Mouse (Mus musculus) thymus, postnatal 36 days (tissue): ENCODE measurements around the gene Lama2.

Experiments
- DNase-seq, 2 experiments: peaks; one replicate each; pipeline ENCODE4 v3.0.0; 2022; ENCODE audit warnings: mixed read lengths in 2 of 2

The Lama2 gene

DNA sequence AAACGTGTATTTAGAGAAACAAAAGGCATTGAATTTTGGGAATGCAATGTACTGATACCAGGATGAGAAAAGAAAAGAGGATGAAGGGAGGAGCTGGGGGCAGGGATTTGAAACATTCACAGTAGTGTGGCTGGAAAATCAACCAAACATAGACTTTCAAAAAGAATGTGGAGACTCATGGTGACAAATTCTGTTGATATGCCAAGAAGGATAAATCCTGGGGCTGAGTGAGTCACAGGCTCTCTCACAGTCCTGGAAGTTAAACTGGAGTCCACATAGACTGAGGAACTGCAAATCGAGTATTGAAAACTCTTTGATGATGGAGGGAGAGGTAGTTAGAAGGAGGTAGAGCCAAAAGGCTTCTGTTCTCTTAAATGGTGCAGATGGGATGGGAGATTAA, 445.3 kb downstream of the Lama2 start:
- DNase-seq: no peak

DNA sequence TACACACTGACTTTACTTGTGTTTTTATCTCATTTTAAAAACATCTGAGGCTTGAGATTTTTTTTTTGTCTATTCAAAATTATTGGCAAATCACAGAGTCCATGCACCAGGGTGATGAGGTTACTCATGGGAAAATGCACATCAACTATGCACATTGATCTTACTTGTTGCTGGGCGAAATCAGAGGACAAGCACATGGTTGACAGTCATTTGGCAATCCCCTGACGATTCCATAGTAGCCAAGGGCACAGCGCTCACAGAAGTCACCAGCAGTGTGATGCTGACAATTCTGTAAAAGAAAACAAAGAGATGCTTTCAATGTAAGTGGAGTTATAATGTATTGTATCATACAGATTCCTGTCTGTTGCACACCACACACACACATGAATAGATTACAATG, 454.8 kb downstream of the Lama2 start:
- DNase-seq: no peak

DNA sequence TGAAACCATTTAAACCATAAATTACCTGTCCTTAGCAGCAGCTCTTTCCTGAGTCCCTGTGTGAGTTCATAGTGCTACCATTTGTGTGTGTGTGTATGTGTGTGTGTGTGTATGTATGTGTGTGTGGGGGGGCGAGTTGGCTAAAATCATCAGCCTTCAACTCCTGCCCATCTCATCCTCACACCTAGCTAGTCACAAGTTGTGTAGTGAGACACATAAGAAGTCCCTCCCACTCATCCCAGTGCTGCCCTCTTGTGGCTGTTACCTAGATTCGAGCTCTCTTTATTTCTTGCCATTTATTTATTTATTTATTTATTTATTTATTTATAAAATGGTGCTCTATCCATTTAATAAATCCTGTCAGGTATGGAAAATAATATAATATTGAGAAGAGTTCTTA, 457.2 kb downstream of the Lama2 start:
- no peak for DNase-seq

DNA sequence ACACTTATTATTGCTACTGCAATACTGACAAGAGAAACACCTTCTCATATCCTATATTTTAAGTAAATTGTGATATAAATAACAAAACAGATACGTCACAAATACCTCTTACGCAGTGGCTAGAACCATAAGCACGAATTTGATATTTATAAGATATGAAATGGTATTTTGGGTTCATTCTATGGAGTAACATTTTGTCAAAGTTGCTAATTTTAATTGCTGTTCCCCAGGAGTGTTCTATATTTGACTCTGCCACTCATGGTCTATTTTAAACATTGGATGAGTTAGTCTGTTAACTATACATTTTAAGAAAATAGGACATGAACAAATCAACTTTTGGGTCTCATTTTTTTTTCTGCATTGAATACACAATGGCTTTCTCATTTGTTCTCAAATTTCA, 469.3 kb downstream of the Lama2 start:
- no peak for DNase-seq

DNA sequence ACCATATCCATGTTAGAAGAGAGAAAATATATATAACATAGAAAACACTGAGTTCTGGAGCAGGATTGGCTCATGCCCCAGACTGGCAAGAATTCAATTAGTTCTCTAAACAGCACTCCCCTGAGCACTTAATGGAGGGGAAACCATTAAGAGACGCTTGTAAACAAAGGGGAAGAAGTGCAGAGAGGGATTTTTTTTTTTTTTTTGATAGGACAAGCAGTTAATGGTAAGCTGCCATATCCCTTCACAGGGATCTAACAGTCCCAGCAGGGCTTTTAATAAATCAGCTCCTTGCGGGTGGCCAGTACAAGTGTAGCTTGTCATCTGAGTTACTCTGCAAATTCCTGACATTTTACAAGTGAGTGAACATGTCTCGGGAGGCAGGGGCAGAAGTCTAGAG, 479.1 kb downstream of the Lama2 start:
- DNase-seq: no peak

DNA sequence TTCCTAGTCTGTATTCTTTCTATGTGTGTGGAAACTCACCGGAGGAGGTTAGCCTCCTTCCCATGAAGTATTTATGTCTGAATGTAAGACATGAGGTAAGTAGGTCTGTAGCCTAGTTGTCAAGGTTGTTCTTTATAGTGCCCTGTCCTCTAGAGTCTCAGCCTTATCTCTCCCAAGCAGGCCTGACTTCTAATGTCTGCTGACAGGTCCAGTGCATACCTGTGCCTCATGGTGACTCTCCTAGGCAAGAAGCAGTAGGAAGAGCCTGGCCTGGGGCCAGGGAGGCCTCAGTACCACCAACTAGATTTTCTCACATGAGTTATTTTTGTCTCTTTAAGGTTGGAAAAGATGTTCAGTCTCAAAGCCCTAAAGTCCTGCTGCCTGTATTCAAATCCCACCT, 483.8 kb downstream of the Lama2 start:
- DNase-seq: no peak

DNA sequence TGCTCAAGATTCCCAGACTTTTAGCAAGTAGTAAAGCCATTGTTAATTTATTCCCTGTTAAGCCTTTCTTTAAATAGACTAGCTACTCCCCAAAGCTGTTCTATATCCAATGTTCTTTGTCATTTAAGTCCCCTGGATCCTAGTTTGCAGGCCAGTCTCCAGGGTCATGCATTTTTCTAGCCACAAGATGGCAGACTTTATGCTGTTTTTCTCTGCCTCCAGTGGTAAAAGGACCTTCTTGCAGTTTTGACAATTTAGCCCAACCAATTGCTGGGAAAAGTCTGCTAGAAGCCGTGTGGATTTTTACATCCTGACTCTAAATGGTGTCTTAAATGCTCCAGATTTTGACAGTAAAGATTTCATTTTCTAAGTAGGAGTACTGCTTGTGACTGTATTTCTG, 486.4 kb downstream of the Lama2 start:
- DNase-seq: no peak

DNA sequence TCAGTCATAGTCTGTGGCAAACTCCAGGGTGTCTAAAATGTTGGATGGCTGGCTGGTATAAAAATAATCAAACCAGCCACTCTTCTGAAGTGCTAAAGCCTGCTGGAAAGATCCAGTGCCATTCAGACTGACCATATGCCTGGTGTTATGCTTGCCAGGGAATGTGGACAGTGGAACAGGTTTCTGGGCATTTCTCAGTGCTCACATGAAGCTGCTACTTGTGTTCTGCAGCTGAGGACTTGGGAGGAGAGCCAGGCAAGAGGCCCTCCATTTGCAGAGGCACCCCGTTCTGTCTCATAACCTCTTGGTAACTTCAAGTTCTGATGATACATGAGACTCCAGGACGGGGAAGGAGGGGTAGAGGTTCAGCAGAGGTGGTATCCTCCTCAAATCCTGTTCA, 492.1 kb downstream of the Lama2 start:
- DNase-seq: no peak

DNA sequence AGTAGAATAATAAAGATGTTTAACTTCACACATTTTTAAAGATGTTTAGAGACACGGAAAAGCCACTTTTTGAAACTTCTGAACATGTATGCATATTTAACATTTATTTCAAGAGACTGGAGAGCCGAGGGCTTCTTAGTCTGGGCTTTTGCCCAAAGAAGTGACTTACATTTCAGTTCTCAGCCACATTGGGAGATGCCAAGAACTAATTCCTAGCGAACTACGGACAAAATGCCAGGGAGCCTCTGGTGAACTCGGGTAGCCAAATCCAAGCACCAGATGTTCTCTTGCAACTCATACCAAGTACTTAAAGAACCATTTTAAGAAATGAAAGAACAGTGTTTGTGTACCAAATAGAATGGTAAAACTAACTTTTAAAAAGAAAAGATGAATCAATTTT, 495.8 kb downstream of the Lama2 start:
- no peak for DNase-seq

DNA sequence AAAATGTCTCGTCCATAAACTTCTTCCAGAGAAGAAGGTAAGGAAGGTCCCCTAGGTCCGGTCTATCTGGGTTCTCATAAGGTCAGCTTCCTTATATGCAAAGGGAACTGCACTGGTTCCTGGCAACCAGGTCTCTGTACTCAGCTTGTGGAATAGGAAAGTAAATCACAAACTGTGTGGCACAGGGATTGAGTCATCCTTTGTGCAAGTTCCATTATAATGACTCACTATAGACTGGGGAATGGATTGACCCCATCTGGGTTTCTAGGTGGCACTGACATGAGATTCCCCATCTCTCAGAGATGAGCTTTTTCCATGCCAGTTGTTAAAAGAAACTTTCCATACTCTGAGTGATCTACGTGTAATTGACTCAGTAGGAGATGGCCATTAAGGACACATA, 501.7 kb downstream of the Lama2 start:
- no peak for DNase-seq

DNA sequence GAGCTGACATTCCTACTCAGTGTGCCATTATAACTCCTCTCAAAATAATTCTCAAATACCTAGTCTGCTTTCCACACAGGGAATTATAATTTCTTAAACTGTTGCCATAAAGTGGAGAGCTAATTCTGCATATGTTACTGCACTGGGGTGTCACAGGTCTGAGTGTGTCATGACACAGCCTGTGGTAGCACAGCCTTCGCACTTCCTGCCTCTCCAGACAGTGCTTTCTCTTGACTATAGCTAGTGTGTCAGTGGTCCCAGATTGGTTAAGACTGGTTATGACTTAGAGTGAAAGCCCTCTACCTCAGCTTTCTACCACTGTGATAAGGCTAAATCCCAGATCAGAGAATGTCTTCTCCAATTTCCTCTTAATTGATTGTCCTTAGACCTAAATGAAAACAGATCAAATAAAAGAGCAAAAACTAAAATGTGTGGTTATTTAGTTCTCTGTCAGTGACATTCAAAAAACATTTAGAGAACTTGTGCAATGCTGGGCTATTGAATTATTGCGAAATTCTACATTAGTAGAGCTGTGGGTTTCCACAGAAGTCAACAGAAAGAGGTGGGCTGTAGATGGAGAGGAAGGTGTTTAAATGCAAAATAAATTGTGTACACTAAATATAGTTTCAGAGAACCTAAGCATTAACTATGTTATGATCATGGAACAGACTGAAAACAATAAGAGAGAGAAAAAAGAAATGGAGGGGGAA, 502.5 kb downstream of the Lama2 start:
- DNase-seq: no peak

DNA sequence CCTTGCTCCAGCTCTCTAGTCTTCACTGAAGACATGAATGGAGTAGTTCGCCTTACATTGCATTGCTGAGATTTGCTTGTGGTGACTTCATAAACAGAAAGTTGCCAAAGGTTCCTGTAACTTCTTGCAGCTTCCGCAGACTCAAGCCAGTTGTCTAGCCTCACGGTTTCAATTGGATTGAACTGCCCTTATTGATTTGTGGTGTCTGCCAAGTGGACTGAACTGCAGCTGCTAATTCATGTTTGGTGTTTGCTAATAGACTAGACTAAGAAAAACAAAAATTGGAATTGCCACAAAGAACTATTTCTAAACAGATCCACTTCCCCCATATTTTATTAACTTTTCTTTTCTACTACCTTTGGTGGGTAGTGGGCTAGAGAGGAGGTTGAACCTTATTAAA, 505.4 kb downstream of the Lama2 start:
- no peak for DNase-seq

DNA sequence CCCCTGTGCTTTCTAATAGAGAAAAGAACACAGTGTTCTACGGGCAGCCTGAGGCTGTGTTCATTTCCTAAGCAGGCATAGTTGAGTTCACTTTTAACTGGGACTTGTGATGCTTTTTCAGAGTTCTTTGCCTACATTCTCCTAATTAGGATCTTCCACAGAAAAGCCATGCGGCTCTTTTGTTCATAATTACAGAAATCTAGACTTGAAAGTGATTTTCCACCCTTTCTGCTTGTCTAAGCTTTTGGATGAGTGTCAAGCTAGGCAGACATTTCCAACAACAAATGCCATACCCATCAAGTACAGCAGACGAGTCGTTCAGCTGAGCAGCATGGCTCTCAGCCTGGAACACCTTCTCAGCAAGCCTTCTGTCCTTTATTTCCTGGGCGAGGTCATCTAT, 515.7 kb downstream of the Lama2 start:
- no peak for DNase-seq

DNA sequence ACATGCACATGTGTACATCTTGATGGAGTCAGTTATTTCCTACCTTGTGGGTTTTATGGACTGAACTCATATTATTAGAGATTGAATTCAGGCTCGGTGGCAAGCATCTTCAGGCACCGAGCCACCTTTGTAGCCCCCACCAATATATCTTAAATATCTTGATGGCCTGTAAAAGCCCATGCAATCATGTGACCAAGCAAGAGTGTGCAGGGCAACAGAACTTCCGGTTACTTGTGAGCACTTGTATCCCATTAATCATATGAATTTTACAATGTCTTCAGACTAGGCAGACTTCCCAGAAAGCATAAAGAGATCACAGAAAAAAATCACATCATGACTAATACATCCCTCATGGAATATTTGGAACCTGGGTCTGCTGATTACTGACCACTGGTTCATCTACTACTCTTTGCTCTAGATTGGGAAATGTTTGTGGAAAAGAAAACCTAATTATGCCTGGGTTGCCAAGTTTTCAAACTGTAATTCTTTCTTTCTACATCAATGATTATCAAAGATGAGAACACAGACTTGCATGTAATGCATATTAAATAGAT, 517.7 kb downstream of the Lama2 start:
- no peak for DNase-seq

DNA sequence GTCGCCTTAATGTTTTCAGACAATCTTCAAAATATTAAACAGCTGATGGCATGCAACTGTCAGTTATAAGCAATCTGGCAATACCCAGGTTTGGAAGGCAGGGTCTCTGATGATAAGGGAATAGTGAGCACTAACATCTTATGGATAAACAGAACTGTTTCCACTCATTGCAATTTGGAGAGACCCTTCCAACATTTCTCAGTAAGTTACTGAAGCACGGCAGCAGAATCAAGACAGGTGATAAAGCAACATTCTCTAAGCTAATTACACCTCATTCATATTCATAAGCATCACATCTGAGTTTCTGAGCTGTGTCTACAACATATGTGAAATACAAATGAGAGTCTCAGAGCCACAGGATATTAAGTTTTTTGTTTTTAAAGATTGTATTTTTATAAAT, 542.4 kb downstream of the Lama2 start:
- no peak for DNase-seq

DNA sequence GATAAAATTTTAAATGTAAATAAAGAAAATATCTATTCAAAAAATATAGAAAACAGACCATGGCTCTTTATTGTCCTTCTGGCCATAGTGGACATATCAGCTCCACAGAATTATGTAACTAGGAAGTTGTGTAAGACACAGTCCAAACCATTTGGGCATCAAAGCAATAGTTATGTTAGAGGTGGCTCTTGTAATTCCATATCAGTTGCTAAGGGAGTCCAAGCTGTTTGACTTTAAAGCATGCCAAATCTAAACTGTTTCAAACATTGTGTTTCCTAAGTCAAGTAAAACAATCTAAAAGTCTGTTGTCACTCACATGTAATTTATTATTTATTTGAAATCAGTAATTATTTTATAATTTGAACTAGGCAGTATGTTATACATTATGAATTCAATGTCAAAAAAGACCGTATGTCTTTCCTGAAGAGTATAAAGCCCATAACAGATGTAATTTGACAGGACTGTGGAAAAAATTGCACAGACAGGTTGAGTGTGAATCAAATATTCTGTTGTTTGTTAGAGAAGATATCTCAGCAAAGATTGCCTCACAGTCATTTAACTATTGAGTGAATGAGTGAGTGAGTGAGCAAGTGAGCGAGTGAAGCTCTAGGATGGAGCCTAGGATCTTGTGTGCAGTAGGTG, 550.6 kb downstream of the Lama2 start:
- no peak for DNase-seq

DNA sequence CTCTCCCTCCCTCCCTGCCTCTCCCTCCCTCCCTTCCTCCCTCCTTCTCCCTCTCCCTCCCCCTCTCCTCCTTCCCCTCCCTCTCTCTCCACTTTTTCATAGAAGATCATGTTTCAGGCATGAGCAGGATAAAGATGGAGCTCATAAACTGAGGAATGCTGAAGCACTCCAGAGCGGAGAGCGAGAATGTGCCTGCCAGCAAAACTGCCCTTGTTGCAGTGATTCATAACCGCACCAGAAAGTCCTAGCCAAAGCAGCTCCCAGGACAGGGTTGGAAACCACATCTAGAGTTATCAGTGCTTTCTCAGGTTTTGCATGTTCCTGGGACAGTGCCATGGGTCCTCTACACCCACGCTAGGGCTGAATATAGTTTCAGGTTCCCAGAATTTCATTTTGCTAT, 555.9 kb downstream of the Lama2 start:
- no peak for DNase-seq

DNA sequence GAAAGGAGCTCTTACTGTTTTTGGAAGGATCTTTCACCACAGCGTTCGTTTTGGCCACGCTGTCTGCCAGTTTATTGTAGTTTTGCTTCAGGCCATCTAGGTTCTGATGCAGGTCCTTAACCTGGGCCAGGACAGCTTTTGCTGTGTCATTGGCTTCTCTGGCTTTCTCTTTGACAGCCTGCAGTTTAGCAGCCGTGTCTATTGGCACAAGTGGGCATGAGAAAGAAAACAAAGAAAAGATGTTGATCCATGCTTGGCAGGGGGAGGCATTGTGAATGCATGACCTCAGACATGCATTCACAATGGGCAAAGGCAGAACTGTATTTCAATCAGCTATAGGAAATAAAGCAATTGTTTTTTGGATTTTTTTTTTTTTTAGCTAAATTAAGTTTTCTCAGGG, 565.1 kb downstream of the Lama2 start:
- no peak for DNase-seq

DNA sequence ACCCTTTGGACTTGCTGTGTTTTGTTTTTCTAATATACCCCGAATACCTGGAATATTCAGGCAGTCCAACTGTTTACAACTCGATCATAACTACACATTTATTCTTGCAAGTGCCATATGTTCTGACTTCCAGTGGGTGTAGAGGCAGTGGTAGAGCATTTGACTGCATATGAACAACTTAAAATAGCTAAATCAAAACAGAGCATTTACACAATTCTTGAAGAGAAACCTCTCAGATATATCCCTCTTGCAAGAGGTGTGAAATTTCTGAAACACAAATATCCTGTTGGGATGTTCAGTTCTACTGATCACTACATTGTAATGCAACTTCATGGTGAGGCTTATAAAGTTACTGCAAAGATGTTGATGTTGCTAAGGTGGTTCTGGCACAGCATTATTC, 572.4 kb downstream of the Lama2 start:
- no peak for DNase-seq

DNA sequence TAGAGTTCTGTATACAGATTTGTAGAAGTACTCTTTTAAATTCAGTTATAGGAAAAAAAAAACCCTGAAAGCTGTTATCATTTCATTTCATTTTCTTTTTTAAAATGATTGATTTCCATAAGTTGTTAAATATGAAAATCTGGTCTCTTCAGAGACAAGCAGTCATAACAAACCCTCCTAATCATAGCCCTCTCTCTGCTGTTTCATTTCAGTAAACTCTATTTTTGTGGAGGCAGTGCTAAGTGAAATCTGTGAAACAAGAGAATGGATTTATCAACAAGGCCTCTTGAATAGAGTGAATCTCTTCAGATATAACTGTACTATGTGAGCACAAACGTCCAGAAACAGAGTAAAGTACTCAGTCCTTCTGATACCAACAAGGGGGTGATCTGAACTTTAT, 577.7 kb downstream of the Lama2 start:
- no peak for DNase-seq

DNA sequence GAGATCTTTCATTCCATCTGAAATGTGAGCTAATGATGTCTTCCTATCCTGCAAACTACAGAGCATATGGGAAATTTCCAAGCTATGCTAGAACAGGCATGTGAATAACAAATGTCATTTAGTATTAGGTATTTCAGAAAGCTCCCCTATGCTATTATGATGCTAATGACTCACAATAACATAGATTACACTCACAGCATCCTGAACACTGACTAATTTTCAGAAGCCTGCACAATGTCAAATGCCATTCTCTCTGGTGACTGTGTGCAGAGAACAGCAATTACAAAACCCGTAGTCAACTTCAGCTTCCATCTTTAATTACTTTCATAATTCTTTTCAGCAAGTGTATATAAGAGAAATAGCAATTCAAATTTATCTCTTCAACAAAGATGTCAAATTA, 596.9 kb downstream of the Lama2 start:
- no peak for DNase-seq

DNA sequence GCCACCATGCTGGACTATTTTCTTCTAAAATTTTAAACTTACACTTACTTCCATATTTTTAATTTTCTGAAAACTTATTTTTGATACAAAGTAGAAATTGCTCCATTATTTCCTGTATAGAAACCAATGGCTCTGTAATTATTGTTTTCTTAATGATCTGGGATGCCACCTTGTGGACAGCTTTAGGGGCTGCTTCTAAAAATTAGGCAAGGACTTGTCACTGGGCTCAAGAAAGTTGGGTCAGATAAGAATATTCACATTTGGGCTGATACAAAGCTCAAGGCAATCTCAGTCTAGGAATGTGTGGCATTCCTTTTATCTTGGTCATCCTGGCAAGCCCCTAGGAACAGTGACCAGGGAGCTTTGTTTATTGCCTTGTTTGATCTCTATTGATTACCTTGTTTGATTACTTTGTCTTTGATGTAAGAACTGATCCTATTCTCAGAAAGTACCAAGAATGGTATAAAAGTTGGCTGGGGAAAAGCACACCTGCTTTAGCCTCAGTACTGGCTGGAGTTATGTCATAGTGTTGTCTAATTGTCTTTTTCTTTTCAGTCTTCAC, 606.7 kb downstream of the Lama2 start:
- no peak for DNase-seq

DNA sequence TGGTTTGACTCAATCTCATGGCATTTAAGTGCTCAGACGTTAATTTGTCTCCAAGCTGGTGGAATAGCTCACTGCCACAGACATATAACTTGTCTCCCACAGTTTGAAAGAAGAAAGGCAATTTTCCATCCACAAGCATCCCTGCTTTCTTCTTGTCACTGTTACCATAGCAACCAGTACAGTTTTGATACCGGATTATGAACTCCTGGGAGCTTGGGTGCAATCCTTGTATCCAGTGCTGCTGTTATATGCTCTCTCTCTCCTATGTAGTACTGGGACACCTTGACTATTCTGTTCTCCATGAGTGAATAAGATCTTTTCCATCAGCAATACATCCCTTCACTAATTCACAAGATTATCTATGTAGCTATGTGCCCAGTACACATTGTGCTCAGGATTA, 612.2 kb downstream of the Lama2 start:
- DNase-seq: no peak

DNA sequence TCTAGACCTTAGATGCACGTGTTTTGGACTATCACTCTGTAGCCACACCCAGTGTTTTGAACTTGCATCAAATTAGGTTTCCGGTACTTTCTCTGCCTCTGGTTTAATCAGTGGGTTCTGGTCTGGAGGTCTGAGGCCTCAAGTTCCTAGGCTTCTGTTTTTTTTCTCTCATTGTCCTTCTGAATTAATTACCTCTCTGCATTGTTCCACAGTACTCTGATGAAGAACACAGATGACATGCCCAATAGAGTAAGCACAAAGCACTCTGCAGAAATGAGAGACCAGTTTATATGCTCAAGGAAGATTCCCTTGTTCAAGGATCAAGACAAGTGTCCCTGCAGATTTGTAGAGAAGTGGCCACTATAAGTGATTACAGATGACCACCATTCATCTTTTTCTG, 613.8 kb downstream of the Lama2 start:
- no peak for DNase-seq
